Mouse (Mus musculus) kidney, postnatal 14 days (tissue): ENCODE data around the gene Ikzf2.

Source experiments
- DNase-seq: peaks from one replicate; pipeline ENCODE4 v3.0.0; 2022; ENCODE audit warnings: mixed read lengths

Gene Ikzf2

DNA sequence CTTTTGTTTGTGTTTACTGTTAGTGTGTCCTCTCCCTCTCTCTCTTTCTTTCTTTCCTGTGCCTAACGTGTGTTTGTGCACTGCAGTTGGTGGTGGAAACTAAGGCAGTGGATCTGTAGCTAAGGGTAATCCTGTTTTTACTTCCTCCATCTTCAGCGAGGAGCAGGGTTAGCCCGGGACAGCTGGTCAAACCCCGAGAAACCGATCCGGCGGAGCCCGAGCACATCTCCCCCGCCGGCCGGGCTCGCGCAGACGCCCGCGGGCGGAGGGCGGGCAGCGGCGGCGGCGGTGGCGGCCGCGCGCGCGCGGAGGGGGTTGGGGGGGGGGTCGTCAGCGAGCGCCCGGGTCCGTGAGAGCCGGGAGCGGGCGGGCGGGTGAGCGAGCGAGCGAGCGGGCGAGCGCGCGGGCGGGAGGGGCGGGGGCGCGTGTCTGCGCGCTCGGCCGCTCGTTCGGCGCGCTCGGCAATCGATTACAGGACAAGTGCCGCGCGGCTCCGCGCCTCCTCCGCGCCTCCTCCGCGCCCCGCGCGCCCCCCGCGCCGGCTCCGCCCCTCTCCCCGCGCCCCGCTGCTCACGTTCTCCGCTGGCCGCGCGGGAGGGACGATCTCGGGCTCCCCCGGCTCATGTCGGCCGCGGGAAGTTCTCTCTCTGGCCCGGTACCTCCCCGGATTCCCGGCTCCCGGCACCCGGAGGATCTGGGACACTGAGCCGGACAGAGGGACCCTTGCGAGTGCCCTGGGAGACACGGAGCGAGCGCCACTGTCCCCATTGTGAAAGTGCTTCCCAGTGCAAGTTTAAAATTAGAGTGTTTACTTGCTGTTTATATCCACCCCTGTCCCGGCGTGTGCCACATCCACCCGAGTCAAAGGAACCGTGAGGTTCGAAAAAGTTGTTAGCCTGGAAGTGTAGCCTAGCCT, at the start of gene Ikzf2:
Gene Ikzf2 (minus strand): TSS at position 170 of the 916 bp plus-strand sequence.
- peak; percentile 86 for DNase-seq

DNA sequence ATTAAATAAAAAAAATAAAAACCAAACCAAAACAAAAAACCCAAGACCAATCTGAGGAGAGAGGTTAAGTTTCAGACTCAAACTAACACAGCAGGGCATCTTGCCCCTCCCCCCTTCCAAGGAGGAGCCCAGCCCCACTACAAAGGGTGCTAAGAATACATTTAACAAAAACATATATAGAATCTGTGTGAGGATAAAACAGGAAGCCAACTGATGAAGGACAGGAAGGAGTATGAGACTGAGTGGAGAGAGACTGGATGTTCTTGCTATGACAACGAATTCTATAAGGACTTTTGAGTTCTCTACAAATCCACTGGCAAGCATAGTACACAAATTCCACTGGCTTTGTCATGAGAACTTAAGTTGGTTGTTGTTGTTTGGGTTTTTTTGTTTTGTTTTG, 42.7 kb upstream of the Ikzf2 start:
- DNase-seq: no peak

GRCm38 (mm10) chr1:69729031-69729679, 42.1 kb upstream of the Ikzf2 start:
- no peak for DNase-seq

DNA sequence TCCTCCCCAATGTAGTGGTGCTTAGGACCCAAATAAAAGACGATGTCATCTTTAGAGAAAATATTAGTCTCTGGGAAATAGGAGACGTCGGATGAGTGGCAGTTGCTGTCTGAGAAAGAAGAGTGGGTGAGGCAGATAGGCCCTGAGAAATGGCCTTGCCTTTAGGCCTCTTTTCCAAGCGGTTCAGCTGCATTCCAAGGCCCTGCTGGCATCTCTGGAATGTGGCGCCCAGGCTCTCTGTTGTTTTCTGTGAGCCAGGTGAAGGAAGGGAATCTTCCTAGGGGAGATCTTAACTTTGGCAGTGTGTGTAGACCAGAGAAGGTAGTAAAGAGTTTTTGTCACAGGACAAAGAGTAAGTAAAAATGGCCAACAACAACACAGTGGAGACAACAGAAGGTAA, 40.9 kb upstream of the Ikzf2 start:
- peak; percentile 18 for DNase-seq

DNA sequence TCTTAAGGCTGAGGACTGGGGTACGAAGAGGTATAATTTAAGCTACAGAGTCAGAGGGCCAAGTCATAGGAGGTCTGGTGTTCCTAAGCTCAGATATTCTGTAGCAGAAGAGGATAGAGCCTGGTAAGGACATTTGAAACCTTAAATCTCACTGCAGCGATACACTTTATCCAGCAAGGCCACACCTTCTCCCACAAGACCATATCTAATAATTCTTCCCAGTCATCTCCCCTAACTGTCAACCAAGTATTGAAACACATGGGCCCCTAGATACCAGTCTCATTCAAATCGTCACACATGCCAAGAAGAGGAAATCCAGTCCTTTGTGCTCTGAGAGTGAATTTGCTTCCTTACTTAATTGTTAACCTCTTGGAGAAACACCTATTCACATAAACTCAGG, 30.1 kb upstream of the Ikzf2 start:
- DNase-seq: no peak

GRCm38 (mm10) chr1:69708571-69708970, 21.5 kb upstream of the Ikzf2 start:
- DNase-seq: no peak

GRCm38 (mm10) chr1:69703506-69704156, 16.6 kb upstream of the Ikzf2 start:
- no peak for DNase-seq

- DNase-seq: no peak
Observed at GRCm38 (mm10) chr1:69691946-69692345, 4.9 kb upstream of the Ikzf2 start.

DNA sequence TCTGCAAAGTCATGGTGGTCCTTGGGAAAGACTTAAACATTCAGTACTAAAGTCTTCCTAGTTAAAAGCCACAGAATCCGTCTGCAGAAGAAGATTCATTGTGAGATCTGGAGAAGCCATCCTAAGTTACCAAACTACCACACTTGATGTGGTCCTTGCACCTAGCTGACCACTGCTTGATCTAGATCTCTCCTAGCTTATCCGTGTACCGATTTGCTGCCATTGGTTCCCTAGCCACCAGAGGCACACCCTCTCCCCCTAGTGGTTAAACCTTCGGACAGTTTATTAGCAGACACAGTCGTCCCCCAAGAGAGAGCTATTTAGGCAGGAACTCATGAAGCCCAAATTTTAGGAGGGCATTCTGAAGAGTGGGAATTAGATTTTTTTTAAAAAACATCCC, 1.9 kb upstream of the Ikzf2 start:
- peak; percentile 78 for DNase-seq

DNA sequence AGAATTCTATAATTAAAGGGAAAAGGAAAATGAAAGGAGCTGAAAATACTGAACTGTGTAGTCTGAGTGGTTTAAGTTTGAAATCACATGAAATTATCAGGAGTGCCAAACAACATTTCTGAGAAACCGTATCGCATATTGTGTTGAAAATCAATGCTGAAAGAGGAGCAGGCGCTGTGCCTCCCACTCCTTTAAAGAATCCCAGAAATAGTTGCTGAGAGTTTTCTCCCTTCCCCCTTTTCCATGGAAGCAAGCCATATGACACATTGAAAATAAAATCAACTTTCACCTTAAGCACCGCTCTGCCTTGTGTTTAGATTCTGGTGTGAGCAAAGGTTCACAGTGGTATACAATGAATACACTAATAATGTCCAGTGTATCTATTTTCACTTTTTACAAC, 1.1 kb upstream of the Ikzf2 start:
- no peak for DNase-seq

- no peak for DNase-seq
Observed at GRCm38 (mm10) chr1:69686741-69687075, 337 bp downstream of the Ikzf2 start.

- no peak for DNase-seq
Observed at GRCm38 (mm10) chr1:69685890-69686490, 1.1 kb downstream of the Ikzf2 start.

- DNase-seq: no peak
Observed at GRCm38 (mm10) chr1:69685049-69685889, 1.8 kb downstream of the Ikzf2 start.

GRCm38 (mm10) chr1:69684280-69685040, 2.6 kb downstream of the Ikzf2 start:
- DNase-seq: no peak

DNA sequence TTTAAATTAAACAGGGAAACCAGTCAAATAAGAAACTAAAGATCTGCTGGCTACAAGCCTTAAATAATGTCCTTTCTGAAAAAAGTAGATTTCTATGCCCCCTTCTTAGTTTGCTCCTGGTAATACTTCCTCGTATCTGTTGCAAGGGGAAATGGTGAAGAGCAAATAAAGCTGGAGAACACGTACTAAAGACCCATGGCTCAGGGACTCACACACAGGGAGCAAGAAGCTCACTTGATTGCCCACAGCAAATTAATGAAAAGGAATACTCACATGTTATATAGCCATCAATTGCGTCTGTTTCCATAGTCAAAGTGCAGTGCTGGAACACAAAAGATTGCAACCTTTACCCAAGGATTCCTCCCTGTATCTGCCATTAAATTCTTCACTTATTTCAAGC, 3.2 kb downstream of the Ikzf2 start:
- DNase-seq: no peak

- no peak for DNase-seq
Observed at GRCm38 (mm10) chr1:69683058-69683457, 4.0 kb downstream of the Ikzf2 start.

DNA sequence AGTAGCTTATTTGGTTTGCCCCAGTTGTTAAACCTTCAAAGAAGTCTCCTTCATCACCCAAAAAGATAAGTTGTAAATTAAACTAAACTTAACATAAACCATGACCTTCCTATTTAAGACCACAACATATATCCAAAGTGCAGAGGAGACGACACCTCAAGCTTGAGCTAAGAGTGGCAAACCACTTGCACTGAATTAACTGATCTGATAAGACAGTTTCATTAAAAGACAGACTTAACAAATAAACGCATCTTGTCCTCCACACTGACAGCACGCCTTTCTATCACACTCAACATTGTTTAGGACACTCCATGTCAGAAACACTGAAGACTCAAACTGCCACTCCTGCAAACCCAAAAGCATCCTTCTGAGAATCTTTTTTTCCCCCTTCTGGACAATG, 4.8 kb downstream of the Ikzf2 start:
- no peak for DNase-seq

GRCm38 (mm10) chr1:69681003-69681402, 6.0 kb downstream of the Ikzf2 start:
- no peak for DNase-seq

- DNase-seq: no peak
Observed at GRCm38 (mm10) chr1:69680501-69680900, 6.5 kb downstream of the Ikzf2 start.

DNA sequence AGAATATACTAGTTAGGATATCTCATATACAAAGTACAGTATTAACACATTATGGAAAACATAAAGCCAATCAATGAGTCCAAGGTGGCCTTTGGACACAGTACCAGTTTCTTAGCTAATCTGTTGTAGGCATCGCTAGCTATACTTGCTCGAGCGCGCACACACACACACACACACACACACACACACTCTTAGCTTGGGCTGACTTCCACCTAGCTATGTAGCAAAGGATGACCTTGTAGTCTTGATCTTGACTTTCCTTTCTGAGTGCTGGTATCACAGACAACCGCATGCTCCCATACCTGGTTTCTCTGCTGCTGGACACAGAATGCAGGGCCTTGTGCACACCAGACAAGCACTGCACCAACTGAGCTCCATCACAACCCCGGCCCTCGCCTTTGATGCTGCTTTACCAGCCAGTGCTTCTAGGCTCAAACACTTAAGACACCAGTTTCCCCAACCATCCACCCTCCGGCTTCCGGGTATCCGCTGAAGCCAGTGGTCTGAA, 17.1 kb downstream of the Ikzf2 start:
- no peak for DNase-seq

DNA sequence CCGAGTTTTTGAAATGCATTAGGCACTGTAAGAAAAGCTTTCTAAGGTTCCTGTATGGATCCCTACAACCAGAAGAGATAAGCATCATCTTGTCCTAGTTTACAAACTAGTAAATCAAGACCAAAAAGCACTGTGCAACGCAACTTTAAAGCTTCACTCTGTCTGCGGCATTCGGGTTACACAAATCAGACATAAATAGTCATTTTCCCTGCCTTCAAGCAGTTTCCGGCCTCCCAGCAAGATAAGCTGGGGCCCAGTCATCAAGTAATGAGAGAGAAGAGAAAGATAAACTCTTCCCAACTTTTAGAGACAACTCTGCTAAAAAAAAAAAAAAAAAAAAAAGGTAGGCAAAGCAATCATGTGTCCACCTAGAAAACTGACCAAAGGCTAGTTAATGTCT, 19.6 kb downstream of the Ikzf2 start:
- no peak for DNase-seq

DNA sequence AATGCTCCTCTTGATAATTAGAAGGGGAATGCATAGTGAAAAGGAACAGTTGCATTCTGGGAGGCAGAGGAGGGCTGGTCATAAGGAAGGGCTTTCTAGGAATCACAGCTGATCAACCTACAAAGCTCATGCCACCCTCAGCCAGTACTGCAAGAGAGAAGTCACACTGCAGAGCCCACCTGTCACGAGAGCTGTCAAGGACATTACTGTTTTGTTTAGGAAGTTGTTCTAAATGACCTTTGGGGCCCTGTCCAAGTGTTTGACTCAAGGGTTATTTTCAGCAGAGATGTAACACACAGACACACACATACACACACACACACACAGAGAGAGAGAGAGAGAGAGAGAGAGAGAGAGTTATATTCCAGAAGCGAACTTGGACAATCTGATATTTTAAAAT, 27.3 kb downstream of the Ikzf2 start:
- no peak for DNase-seq
